Mouse (Mus musculus) cerebellum, postnatal 25 days (tissue): ENCODE data around the gene Drc3.

ENCODE experiments used
- DNase-seq, 2 experiments: peaks; one replicate each; pipeline ENCODE4 v3.0.0; 2021; ENCODE audit warnings: mixed read lengths in 2 of 2

The Drc3 gene

GRCm38 (mm10) chr11:60352559-60353411 lies at the start of gene Drc3, which contains the start of gene Tom1l2:
TSS of gene Drc3 (plus strand) at chr11:60353329.
TSS of gene Tom1l2 (minus strand) at chr11:60352905.
- peak; percentile 98 to 99 for DNase-seq

GRCm38 (mm10) chr11:60303497-60303896 lies 49.6 kb upstream of the Drc3 start:
- DNase-seq = no peak

GRCm38 (mm10) chr11:60305611-60306010 lies 47.5 kb upstream of the Drc3 start:
- DNase-seq = no peak

GRCm38 (mm10) chr11:60306834-60307233 lies 46.3 kb upstream of the Drc3 start:
- peak; percentile 39 to 68 for DNase-seq

GRCm38 (mm10) chr11:60307375-60307825 lies 45.7 kb upstream of the Drc3 start:
- DNase-seq = peak in 1 of 2 experiments; percentile 46

- DNase-seq = no peak
These were observed 45.1 kb upstream of the Drc3 start for GRCm38 (mm10) chr11:60308061-60308460.

GRCm38 (mm10) chr11:60308506-60309116 lies 44.5 kb upstream of the Drc3 start:
- no peak for DNase-seq

- no peak for DNase-seq
These were observed 43.3 kb upstream of the Drc3 start for GRCm38 (mm10) chr11:60309875-60310274.

- DNase-seq = peak; percentile 89 to 91
These were observed 41.9 kb upstream of the Drc3 start for GRCm38 (mm10) chr11:60311025-60311854.

- DNase-seq = peak; percentile 38 to 64
These were observed 36.9 kb upstream of the Drc3 start for GRCm38 (mm10) chr11:60316250-60316649.

- no peak for DNase-seq
These were observed 36.2 kb upstream of the Drc3 start for GRCm38 (mm10) chr11:60316883-60317282.

- DNase-seq = no peak
These were observed 35.6 kb upstream of the Drc3 start for GRCm38 (mm10) chr11:60317376-60318102.

GRCm38 (mm10) chr11:60318716-60319115 lies 34.4 kb upstream of the Drc3 start:
- no peak for DNase-seq

GRCm38 (mm10) chr11:60319257-60320066 lies 33.7 kb upstream of the Drc3 start:
- peak; percentile 29 to 39 for DNase-seq

- DNase-seq = peak; percentile 26 to 32
These were observed 32.6 kb upstream of the Drc3 start for GRCm38 (mm10) chr11:60320426-60321037.

GRCm38 (mm10) chr11:60321438-60321837 lies 31.7 kb upstream of the Drc3 start:
- no peak for DNase-seq

- no peak for DNase-seq
These were observed 29.4 kb upstream of the Drc3 start for GRCm38 (mm10) chr11:60323731-60324130.

GRCm38 (mm10) chr11:60330551-60330950 lies 22.6 kb upstream of the Drc3 start:
- DNase-seq = no peak

GRCm38 (mm10) chr11:60333461-60333860 lies 19.7 kb upstream of the Drc3 start:
- DNase-seq = no peak

GRCm38 (mm10) chr11:60334124-60334523 lies 19.0 kb upstream of the Drc3 start:
- DNase-seq = peak; percentile 36 to 57

GRCm38 (mm10) chr11:60335771-60336170 lies 17.4 kb upstream of the Drc3 start:
- DNase-seq = no peak
